Mouse (Mus musculus): ENCODE measurements around the gene Rnf43. TPM values are rescaled to one million over a fixed set of nuclear protein-coding genes. Genes with fewer than 3 reads are reported as not detected.

Rnf43 gene
- polyA plus RNA-seq, 1 experiment from 2014 or later = 5.5 TPM

DNA sequence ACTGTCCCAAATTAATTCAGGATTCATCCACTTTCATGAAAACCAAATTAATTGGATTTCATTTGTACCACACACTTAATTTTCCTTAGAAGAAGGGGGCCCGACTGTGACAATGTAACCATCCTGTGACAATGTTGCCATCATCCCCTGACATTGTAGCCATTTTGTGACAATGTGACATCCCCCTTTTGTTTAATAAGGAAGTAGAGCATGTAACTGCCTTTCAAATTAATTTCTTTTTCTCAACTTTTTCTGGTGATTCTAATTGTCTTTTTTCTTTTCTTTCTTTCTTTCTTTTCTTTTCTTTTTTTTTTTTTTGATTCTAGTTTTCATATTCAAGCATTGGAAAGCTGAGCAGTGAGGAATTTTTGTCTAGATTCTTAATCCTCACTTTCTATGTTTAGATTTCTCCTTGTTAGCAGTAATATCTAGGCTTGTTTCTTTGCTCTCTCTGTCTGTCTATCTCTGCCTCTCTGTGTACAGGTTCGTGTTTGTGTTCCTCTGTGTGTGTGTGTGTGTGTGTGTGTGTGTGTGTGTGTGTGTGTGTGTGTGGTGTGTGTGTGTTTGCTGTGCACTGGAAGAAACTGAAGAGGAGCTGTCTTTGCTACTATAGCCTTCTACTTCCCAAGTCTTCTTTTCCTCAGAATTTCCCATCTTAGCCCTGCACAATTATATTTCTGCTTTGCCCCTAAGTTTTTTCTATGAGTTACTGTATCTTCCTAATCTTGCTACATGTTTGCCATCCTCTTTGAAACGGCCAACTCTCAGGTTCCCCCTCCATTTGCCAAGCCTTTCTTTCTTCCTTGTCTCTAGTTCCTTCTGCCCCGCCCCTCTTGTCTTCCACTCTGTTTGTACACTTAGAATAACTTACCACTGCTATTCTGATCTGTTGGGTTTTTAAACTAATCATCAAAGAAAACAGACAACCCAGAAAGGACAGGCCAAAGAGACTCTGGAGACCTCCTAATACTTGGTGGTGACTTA, 4.9 kb downstream of the Rnf43 start:
- H3K27ac ChIP-seq = no peak overlapping the region
- no peak for TF ChIP-seq CTCF (IDR thresholded peaks at IDR 0.05; ENCODE audit: low read depth)
- no peak for DNase-seq (ENCODE audit: low spot score)
- ATAC-seq (replicated peaks; ENCODE audit: low FRiP score, low read depth) = no peak
- no peaks in the 10 kb centered on the region for H3K27me3 ChIP-seq (ENCODE audit: insufficient read depth, low read length)
- 70% methylated on average over 4 of the region's 4 CpGs for WGBS
- no peak overlapping the region for H3K4me3 ChIP-seq (replicated peaks; ENCODE audit: low read depth, low read length)
- H3K9ac ChIP-seq (ENCODE audit: low read depth, low read length) = no peak overlapping the region
- no peaks in the 10 kb centered on the region for H3K36me3 ChIP-seq (ENCODE audit: insufficient read depth, low read length)
- no peaks in the 10 kb centered on the region for H3K4me1 ChIP-seq (replicated peaks; ENCODE audit: insufficient read depth, low read length)
- H3K9me3 ChIP-seq (replicated peaks; ENCODE audit: low read length) = no peaks in the 10 kb centered on the region
- H3K4me2 ChIP-seq (ENCODE audit: low read length) = no peak overlapping the region

DNA sequence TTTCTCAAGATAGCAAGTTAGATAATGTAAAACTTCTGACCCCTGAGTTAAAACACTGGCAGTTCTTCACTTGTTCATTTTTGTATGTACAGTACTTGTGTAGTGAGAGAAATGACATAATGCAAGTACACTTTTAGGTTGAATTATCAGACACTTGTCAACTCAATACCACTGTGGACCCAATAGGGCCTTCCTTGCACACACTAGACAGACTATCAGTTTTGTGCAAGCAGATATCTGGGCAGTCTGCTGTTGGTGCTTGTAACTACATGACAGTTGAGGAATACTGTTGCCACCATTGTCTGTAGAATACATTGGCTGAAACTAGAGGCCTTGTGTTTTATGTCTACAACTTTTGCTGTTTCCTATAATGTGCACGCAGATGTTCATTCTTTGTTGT, 10.8 kb downstream of the Rnf43 start:
- H3K27me3 ChIP-seq (ENCODE audit: insufficient read depth, low read length) = no peaks in the 10 kb centered on the region
- no peak for ATAC-seq (replicated peaks; ENCODE audit: low FRiP score, low read depth)

DNA sequence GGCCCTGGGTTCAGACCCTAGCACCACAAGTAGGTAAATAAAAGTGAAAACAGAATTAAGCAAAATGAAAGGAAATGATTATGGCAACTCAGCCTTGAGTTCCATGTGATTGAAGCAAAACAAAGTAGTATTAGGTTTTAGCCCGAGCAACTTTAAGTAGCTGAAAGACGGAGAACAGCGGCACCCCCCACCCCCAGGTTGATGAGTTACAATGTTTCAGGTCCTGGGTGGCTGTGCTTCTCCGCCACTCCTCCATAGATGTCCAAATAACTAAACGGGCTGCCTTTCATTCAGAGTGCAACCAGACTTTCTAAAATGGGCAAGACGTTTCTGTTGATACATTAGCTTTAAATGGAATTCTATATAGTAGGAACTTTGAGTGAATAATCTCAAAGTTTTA, 13.1 kb downstream of the Rnf43 start:
- H3K4me1 ChIP-seq (replicated peaks; ENCODE audit: insufficient read depth, low read length) = no peaks in the 10 kb centered on the region
- no peak overlapping the region for H3K27ac ChIP-seq
- no peaks in the 10 kb centered on the region for H3K9me3 ChIP-seq (replicated peaks; ENCODE audit: low read length)
- H3K27me3 ChIP-seq (ENCODE audit: insufficient read depth, low read length) = no peaks in the 10 kb centered on the region
- no peaks in the 10 kb centered on the region for H3K36me3 ChIP-seq (ENCODE audit: insufficient read depth, low read length)
- no peak overlapping the region for H3K4me3 ChIP-seq (replicated peaks; ENCODE audit: low read depth, low read length)
- WGBS = 66% methylated on average over 6 of the region's 6 CpGs
- ATAC-seq (replicated peaks; ENCODE audit: low FRiP score, low read depth) (no peak), DNase-seq (ENCODE audit: low spot score) (no peak)
- no peak overlapping the region for H3K9ac ChIP-seq (ENCODE audit: low read depth, low read length)
- no peak for TF ChIP-seq CTCF (IDR thresholded peaks at IDR 0.05; ENCODE audit: low read depth)
- H3K4me2 ChIP-seq (ENCODE audit: low read length) = no peak overlapping the region

More for the DNA sequence above, 10.8 kb downstream of the Rnf43 start:
- no peak for TF ChIP-seq CTCF (IDR thresholded peaks at IDR 0.05; ENCODE audit: low read depth)
- Histone ChIP-seq H3K4me1 (replicated peaks; ENCODE audit: insufficient read depth, low read length) (no peaks in the 10 kb centered on the region), H3K4me3 (replicated peaks; ENCODE audit: low read depth, low read length) (no peak overlapping the region), H3K9ac (ENCODE audit: low read depth, low read length) (no peak overlapping the region), H3K9me3 (replicated peaks; ENCODE audit: low read length) (no peaks in the 10 kb centered on the region), H3K36me3 (ENCODE audit: insufficient read depth, low read length) (no peaks in the 10 kb centered on the region), H3K27ac (no peak overlapping the region), H3K4me2 (ENCODE audit: low read length) (no peak overlapping the region)
- DNase-seq (ENCODE audit: low spot score) = no peak
- 94% methylated on average over 1 of the region's 1 CpGs for WGBS

DNA sequence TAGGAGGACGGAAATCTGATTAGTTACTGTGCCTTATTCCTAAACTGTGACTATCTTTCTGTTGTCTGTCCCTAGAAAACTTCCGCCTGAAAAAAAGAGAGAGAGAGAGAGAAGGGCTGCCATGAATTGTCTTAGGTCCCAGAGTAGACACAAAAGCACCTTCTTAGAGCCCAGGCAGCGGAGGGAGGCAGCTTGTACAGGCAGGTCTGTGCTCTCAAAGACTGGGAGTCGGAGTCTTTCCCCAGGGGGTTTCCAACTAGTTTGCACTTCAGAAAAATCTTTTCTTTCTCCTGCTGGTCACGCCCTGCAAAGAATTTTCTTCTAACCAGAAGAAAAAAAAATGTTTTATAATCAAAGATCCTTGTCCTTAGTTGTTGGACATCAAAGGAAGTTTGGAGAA, 15.2 kb downstream of the Rnf43 start:
- Histone ChIP-seq H3K9ac (ENCODE audit: low read depth, low read length) (no peak overlapping the region), H3K9me3 (replicated peaks; ENCODE audit: low read length) (no peaks in the 10 kb centered on the region), H3K27me3 (ENCODE audit: insufficient read depth, low read length) (no peaks in the 10 kb centered on the region), H3K4me2 (ENCODE audit: low read length) (no peak overlapping the region), H3K36me3 (ENCODE audit: insufficient read depth, low read length) (no peaks in the 10 kb centered on the region), H3K4me3 (replicated peaks; ENCODE audit: low read depth, low read length) (no peak overlapping the region), H3K27ac (no peak overlapping the region), H3K4me1 (replicated peaks; ENCODE audit: insufficient read depth, low read length) (no peaks in the 10 kb centered on the region)
- no peak for ATAC-seq (replicated peaks; ENCODE audit: low FRiP score, low read depth)
- whole genome bisulfite sequencing = 52% methylated on average over 5 of the region's 5 CpGs
- no peak for TF ChIP-seq CTCF (IDR thresholded peaks at IDR 0.05; ENCODE audit: low read depth)
- DNase-seq (ENCODE audit: low spot score) = no peak

DNA sequence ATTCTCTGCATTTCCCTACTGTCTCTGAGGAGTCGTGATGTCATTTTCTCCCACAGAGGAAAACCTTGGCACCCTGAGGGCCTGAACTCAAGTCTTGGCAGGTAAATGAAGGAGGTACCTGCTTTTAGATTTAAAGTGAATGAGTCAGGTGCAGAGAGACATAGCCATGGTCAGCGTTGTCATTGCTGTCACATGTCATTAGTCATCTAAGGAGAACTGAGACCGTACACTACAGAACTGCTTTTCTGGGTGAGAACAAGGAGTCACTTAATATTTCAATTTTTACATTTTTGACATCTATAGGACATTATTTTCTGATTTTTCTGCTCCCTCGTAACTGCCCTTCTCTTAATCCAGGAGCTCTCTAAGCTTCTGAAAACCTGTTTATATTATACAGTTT, 16.0 kb downstream of the Rnf43 start:
- ATAC-seq (replicated peaks; ENCODE audit: low FRiP score, low read depth) (no peak), DNase-seq (ENCODE audit: low spot score) (no peak)
- 77% methylated on average over 4 of the region's 4 CpGs for WGBS
- Histone ChIP-seq H3K9me3 (replicated peaks; ENCODE audit: low read length) (no peaks in the 10 kb centered on the region), H3K36me3 (ENCODE audit: insufficient read depth, low read length) (no peaks in the 10 kb centered on the region), H3K9ac (ENCODE audit: low read depth, low read length) (no peak overlapping the region), H3K27ac (no peak overlapping the region), H3K4me1 (replicated peaks; ENCODE audit: insufficient read depth, low read length) (no peaks in the 10 kb centered on the region), H3K4me2 (ENCODE audit: low read length) (no peak overlapping the region), H3K4me3 (replicated peaks; ENCODE audit: low read depth, low read length) (no peak overlapping the region), H3K27me3 (ENCODE audit: insufficient read depth, low read length) (no peaks in the 10 kb centered on the region)
- no peak for TF ChIP-seq CTCF (IDR thresholded peaks at IDR 0.05; ENCODE audit: low read depth)

GRCm38 (mm10) chr11:87678976-87679375, 16.5 kb downstream of the Rnf43 start:
- Histone ChIP-seq H3K4me3 (replicated peaks; ENCODE audit: low read depth, low read length) (no peak overlapping the region), H3K9me3 (replicated peaks; ENCODE audit: low read length) (no peaks in the 10 kb centered on the region), H3K27ac (no peak overlapping the region), H3K27me3 (ENCODE audit: insufficient read depth, low read length) (no peaks in the 10 kb centered on the region), H3K36me3 (ENCODE audit: insufficient read depth, low read length) (no peaks in the 10 kb centered on the region), H3K4me2 (ENCODE audit: low read length) (no peak overlapping the region), H3K9ac (ENCODE audit: low read depth, low read length) (no peak overlapping the region), H3K4me1 (replicated peaks; ENCODE audit: insufficient read depth, low read length) (no peaks in the 10 kb centered on the region)
- TF ChIP-seq CTCF (IDR thresholded peaks at IDR 0.05; ENCODE audit: low read depth) = no peak
- WGBS = 85% methylated on average over 7 of the region's 7 CpGs
- no peak for DNase-seq (ENCODE audit: low spot score)
- no peak for ATAC-seq (replicated peaks; ENCODE audit: low FRiP score, low read depth)

Measured in kidney, postnatal 0 days (tissue).